Mouse (Mus musculus) heart, adult 11 months (tissue): Measurements from ENCODE around the gene Scgb1a1.
A peak's percentile ranks its signal among the peaks of the same experiment; 100 is the strongest.
"Not testable (repeated sequence)": the region's sequence is repeated elsewhere in the genome, so short reads cannot be mapped to it uniquely, and the experiment has no call there.

Experiments used
- DNase-seq: peaks from one replicate; pipeline ENCODE4 v3.0.0; 2022

Scgb1a1 gene

GRCm38 (mm10) chr19:9065621-9066561, 21.9 kb downstream of the Scgb1a1 start:
- DNase-seq = peak; percentile 90

DNA sequence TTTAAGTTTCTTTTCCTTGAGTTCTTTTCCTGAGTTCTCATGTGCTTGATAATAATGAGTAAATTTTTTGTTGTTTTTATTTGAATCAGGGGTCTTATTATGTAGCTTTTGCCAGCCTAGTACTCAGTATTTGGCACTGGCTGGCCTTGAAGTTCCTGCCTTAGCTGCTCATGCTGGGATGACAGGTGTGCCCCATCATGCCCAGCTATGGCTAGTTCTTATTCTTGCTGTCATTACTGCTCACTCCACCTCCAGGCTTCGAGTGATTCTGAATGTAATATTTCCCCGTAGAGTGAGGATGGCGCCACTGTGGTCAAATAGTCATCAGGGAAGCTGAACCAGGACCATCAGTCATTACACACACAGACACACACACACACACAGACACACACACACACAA, 23.9 kb downstream of the Scgb1a1 start:
- no peak for DNase-seq

GRCm38 (mm10) chr19:9062822-9063221, 24.9 kb downstream of the Scgb1a1 start:
- DNase-seq = no peak

DNA sequence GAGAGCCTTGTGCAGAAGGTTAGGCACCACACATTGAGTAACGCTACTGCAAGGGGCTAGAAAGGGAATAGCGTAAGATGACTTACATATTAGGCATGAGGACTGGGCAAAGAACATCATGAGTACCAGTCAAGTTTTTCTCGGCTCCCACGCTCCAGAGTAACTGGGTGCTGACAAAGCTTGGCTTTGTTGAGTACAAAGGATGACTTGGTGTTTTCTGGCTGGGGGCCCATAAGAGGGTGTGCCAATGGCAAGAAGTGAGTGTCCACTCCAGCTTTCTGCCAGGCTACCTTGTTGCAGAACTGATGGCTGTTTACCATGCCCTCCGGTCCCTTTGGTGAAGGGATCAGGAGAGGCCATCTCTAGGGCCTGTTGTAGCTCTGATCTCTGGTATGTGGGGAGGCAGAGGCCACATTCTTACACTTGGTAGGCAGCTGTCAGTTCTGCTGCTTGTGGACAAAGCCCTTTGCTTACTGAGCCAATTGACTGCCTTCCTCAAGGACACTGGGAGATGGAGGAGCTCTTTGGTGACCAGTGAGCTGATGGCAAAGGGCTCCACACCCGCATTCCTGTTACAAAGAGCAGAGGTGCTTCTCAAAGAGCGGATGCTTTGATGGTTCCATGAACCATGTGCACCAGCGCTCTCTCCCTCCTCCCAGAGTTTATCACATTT, 26.4 kb downstream of the Scgb1a1 start:
- peak; percentile 92 for DNase-seq

DNA sequence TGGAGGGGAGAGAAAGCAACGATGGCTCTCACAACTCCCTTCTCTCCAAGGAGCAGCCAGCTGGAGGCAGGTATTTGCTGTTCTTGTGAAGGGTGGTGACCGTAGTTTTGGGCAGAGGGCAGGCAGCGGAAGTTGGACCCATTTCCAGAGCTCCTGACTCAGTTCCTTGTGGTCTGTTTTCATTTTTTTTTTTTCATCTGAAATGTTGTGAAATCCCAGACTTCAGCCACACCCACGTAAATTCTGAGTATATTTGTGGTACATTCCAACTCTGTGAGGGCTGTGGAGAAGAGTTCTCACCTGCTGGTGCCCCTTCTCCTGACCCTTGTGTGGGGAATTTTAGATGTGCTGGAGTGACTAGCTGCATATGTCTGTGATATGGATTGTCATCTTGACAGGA, 27.7 kb downstream of the Scgb1a1 start:
- DNase-seq = peak; percentile 94

- DNase-seq = peak; percentile 93
These were observed 28.4 kb downstream of the Scgb1a1 start for GRCm38 (mm10) chr19:9059391-9059790.

DNA sequence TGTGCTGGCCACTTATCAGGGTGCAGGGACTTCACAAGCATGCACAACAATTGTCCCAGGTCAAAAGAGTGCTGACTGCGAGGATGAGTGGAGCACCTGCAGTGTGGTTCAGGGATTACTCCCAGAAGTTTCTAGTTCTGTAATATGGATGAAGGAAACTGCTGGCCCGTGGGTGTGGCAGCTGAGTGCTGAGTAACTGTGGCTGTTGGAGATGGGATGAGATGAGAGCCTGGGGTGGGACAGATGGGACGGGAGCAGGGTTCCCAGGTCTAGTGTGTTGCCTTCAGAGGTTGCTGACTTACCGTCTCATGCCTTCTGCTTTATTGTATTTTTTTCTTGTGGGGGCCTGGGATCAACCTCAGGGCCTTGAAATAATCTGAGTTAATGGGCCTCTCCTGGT, 28.8 kb downstream of the Scgb1a1 start:
- DNase-seq = peak; percentile 82

DNA sequence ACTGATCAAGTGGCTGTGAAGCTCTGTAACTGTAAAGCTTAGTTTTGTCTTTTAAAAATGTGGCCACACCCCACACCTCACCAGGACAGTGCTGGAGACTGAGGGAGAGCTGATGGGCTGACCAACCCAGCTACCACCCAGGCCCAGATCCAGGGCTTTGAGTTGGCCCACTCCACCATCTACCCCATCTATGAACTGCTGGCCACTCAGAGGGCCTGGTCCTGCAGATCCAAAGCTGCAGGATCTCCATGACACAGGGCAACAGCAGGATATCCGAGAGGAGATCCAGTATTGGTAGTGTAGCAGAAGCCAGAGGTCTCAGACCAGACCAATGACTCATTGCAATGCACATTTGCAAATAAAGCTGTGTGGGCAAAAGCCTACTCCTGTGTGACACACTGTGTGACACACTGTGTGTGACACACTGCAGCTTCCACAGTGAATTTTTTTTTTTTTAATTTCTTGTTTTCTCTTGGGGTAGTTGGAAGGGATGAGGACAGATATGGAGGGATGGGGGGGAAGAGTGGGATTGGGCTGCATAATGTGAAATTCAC, 29.4 kb downstream of the Scgb1a1 start:
- DNase-seq = peak; percentile 86

DNA sequence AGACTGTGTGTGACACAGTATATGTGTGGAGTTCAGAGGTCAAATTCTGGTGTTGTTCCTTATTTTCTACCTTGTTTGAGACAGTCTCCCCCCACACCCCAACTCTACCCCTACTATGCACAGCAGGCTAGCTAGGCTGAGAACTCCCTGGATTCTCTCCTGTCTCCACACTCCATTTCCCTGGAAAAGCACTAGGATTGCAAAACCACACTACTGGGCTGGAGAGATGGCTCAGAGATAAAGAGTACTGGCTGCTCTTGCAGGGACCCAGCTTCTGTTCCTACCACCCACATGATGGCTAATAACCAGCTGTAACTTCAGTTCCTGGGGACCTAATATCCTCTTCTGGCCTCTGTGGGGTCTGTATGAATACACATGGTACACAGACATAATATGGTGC, 30.1 kb downstream of the Scgb1a1 start:
- DNase-seq = peak; percentile 83

DNA sequence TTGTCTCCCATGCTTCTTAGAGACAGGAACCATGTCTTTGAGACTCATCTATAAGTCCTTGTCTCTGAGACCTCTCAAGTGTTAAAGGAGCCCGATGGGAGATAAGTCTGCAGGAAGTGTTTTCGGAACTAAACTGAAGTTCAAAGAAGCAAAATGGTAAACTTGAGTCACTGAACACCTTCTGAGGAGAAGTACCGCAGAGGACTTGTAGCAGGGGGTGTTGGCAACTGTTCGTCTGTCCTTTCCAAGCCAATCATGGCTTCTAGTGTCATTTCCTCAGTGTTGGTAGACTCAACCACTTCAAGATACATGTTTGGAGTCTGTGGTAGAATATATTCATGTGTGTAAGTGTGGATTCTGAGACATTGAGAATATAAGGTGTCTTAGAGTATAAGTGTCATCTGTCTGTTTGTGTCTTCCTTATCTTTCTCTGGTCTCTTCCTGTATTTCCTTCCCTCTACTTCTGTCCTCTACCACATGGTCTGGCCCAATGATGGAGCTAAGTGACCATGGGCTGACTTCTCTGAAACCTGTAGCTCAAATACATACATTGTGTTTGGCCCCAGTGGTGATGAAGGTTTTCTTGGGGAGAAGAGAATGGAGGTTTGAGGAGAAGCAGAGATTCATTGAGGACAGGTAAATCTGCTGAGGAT, 31.9 kb downstream of the Scgb1a1 start:
- DNase-seq = no peak

- DNase-seq = peak; percentile 92
These were observed 32.6 kb downstream of the Scgb1a1 start for GRCm38 (mm10) chr19:9055153-9055552.

- peak; percentile 97 for DNase-seq
These were observed 34.8 kb downstream of the Scgb1a1 start for GRCm38 (mm10) chr19:9052803-9053431.

GRCm38 (mm10) chr19:9051985-9052384, 35.8 kb downstream of the Scgb1a1 start:
- not testable (repeated sequence) for DNase-seq

DNA sequence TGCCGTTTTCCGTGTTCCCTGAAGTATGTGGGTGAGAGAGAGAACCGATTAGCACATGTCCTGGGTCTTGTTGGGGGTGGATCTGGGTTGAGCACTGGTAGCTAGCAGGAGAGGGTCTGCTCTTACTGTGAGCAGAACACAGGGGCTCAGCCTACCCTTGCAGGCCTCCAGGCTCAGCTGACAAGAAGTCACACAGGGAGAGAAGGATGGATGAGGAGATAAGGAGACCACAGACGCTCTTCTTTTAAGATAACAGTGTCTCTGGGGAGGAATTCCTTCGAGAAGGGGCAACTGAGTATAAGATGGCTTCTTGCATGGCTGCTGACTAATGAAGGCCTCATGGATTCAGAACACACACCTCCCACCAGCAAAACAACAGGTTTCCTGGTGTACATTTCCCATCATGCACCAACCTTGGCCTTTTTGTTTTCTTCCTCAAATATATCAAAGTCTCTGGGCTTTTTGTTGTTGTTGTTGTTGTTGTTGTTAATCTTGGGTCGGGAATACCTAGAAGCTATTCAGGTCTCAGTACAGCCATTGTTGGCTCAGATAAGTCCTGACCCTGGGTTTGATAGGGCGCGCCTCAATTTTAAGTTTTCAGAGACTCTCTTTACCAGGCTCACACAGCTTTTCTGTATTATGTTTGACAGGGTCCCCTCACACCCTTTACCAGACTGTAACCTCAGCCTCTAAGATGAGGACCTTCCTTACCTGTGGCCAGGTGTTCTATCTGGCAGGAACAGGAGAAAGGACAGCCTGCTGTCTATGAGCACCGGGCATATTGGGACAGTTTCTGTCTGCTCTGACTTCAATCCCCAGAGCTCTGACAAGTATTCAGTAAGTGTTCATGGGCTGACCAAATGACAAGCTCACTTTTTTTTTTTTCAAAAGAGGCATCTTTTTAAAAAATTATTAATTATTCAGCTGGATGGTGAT, 37.2 kb downstream of the Scgb1a1 start:
- peak; percentile 81 for DNase-seq

DNA sequence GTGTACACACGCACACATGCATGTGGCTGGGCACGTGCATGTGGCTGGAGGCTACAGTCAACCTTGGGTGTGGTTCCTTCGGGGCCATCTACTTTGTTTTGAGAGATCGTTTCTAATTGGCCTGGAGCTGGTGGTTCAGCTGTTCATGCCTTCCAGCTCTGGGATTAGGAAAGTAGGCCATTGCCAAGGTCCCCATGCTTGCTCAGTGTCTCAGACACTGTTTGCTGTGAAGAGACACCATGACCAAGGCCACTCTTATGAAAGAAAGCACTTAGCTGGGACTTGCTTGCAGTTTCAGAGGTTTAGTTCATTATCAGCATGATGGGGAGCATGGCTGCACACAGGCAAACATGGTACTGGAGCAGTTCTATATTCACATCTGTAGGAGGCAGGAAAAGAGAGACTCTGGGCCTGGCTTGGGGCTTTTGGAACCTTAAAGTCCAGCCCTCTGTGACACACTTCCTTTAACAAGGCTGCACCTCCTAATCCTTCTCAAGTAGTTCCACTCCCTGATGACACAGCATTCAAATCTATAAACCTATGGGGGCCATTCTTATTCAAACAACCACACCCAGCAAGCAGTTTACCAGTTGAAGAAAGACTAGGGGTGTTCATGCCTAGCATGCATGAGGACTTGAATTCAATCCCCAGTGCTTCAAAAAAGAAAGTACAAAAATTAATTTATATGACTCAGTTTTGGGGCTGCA, 38.6 kb downstream of the Scgb1a1 start:
- peak; percentile 74 for DNase-seq

DNA sequence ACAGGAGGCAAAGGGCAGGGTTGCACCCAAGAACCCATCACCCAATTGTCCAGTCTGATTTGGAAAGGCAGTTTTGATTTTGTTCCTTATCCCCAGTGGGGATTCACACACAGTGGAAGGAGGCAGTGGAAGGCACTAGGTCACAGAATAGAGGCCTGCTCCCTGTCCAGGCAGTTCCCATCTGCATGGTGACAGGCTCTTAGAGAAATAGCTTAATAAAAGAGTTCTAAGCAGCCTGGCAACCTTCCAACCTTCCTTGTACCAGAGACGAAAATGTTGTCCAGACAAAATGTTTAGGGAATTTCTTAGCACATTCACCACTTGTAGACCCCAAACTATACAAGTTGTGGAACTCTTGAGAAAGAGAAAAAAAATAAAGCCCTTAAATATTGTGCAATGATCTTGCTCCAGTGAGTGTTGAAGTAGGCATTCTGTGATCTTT, 39.8 kb downstream of the Scgb1a1 start:
- DNase-seq = peak; percentile 89

- DNase-seq = peak; percentile 84
These were observed 40.4 kb downstream of the Scgb1a1 start for GRCm38 (mm10) chr19:9047207-9047945.

GRCm38 (mm10) chr19:9044291-9044690, 43.5 kb downstream of the Scgb1a1 start:
- DNase-seq = peak; percentile 87

DNA sequence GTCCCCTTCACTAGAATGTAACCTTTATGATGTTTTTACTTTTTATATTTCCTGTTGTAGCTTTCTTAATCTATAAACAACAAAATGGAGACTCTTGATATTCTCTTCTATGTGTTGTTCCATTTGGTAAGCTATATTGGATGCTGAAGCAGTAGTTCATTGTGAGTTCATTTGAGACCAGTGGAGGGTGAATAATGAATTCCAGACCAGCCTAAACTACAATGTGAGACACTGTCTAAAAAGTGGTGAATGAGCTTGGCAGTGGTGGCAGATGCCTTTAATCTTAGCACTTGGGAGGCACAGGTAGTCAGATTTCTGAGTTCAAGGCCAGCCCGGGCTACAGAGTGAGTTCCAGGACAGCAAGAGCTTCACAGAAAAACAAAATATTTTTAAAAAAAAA, 44.6 kb downstream of the Scgb1a1 start:
- no peak for DNase-seq

- DNase-seq = no peak
These were observed 46.7 kb downstream of the Scgb1a1 start for GRCm38 (mm10) chr19:9041074-9041473.
